Mouse (Mus musculus): ENCODE data around the gene Spats2l. TPM values are rescaled to one million over a fixed set of nuclear protein-coding genes. Genes with fewer than 3 reads are reported as not detected.

Spats2l gene
- total RNA-seq, 2 experiments from 2014 or later = not detected

GRCm38 (mm10) chr1:57824966-57825759 lies 51.2 kb downstream of the Spats2l start:
- ATAC-seq (ENCODE audit: poor library complexity, severe bottlenecking) = no peak

GRCm38 (mm10) chr1:57826245-57826644 lies 52.3 kb downstream of the Spats2l start:
- no peak for ATAC-seq (ENCODE audit: poor library complexity, severe bottlenecking)

- ATAC-seq (ENCODE audit: poor library complexity, severe bottlenecking) = no peak
Observed at GRCm38 (mm10) chr1:57833145-57833544, 59.2 kb downstream of the Spats2l start.

DNA sequence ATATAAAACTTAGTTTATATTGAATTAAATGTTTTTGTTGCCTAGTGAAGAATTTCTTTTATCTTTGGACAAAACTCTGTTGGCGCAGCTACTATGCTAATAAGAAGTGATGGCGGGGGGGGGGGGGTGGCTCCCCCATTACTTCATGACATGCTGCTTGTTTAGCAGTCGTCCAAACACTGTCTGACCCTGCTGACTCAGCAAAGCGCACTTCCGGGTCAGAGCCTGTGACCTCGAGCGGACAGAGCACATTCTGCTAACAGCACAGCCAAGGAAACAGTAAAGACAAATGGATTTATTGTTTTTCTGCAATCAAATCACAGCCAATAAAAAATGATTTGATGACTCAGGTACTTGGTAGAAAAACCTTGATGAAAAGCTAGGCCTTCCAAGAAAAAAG lies 61.2 kb downstream of the Spats2l start:
- no peak for ATAC-seq (ENCODE audit: poor library complexity, severe bottlenecking)

- ATAC-seq (ENCODE audit: poor library complexity, severe bottlenecking) = no peak
Observed at GRCm38 (mm10) chr1:57836686-57837317, 62.8 kb downstream of the Spats2l start.

- ATAC-seq (ENCODE audit: poor library complexity, severe bottlenecking) = 0 out of 2 replicates have a peak, but pooled peaks have one; percentile 30
Observed at GRCm38 (mm10) chr1:57839863-57840262, 65.9 kb downstream of the Spats2l start.

- no peak for ATAC-seq (ENCODE audit: poor library complexity, severe bottlenecking)
Observed at GRCm38 (mm10) chr1:57845054-57845722, 71.2 kb downstream of the Spats2l start.

DNA sequence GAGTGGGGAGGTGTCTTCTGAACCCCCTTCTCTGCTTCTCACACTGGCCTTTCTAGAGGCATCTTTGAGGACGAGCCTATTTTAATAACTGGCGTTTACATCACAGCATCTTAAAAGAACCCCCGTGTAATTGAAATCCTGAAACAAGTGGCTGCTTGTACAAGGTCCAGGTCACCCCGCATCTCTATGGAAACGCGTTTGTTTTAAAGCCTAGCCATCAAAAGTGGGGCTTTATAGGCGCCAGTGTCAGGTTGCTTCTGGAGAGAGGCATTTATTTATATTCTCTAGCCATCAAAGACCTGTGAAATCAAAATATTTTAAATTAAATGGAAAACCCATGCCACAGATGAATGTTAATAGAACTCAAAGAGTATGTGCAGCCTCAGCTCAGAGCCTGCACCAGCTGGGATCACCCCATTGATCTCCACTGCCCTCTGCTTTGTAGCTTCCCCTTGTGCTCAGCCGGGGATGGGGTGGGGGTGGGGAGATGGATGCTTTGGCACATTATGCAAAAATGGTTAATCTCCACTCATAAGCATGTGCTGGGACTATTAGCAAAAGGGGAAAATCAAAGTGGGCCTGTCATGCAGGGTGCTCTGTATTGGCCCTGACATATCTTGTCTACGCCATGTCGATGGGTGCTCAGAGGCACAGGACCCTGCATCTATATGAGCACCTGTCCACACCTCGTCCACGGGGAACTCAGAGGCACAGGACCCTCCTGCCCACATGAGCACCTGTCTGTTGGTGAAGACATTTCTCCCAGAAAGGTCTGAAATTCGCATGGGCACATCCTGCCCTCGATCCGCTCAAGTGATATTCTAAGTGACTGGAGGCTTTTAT lies 73.1 kb downstream of the Spats2l start:
- no peak for ATAC-seq (ENCODE audit: poor library complexity, severe bottlenecking)

- no peak for ATAC-seq (ENCODE audit: poor library complexity, severe bottlenecking)
Observed at GRCm38 (mm10) chr1:57849087-57849486, 75.1 kb downstream of the Spats2l start.

DNA sequence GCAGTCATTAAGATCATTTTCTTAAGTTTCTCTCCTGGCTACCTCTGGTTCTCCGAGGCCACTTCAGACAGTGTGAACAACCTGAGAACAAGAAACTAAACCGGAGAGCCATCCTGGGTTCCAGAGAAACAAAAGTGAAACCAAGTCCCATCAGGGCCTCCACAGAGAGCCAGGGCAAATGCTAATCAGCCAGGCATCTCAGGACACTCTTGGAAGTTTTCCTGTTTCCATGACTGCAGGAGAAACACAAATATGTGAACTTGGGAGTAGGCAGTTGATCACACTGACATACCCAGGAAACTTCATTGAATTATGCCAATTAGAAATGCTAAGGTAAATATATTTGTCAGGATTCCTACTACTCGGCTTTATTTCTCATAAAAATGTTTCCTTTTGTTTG lies 76.0 kb downstream of the Spats2l start:
- ATAC-seq (ENCODE audit: poor library complexity, severe bottlenecking) = no peak

DNA sequence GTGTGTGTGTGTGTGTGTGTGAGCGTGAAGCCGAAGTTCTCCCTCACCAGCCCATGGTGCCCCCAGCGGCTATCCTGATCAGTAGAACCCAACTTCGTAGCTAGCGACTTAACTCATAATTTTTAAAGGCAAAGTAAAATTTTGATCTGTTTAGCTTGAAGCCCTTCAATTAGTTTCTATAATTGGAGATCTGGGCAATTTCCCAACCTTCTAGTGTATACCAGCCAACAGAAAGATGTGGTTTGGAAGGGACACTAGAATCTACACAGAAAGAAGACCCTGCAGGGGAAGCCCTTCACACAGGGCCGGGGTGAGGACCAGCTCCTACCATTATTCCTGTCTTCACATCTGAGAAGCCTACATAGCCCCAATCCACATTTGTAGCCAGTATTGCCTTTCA lies 77.9 kb downstream of the Spats2l start:
- ATAC-seq (ENCODE audit: poor library complexity, severe bottlenecking) = no peak

DNA sequence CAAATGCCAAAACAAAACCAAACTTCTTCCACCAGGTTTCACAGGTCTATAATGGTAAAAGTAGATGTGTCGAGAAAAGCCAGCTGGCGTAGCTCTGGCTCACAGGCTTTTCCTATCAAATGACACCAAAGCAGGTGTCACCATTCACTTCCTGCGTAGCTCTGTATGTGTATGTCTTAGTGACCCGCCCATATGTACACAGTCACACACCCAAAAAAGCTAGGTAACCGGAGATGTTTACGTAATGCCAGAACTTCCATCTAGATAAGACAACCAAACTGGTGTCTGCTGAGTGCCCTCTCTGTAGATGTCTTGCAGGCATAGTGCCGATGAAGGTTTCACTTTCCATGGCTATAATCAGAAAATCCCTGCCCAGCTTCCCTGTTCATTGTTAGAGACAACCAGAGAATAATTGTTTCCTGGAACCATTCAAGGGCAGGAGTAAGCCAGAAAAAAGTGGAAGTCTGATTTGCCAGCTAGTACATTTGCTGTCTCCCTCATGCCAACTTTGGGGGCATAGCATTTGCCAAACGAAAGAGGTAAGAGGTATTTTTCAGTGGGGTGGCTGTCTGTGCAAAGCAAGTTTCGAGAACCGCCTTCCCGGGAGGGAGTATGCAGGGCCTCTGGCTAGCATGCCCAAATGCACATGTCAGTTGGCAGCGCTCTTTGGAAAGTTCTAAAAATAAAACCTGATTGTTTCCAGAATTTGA lies 78.8 kb downstream of the Spats2l start:
- ATAC-seq (ENCODE audit: poor library complexity, severe bottlenecking) = peak; percentile 57

- no peak for ATAC-seq (ENCODE audit: poor library complexity, severe bottlenecking)
Observed at GRCm38 (mm10) chr1:57857799-57858198, 83.8 kb downstream of the Spats2l start.

GRCm38 (mm10) chr1:57862024-57862423 lies 88.1 kb downstream of the Spats2l start:
- no peak for ATAC-seq (ENCODE audit: poor library complexity, severe bottlenecking)

DNA sequence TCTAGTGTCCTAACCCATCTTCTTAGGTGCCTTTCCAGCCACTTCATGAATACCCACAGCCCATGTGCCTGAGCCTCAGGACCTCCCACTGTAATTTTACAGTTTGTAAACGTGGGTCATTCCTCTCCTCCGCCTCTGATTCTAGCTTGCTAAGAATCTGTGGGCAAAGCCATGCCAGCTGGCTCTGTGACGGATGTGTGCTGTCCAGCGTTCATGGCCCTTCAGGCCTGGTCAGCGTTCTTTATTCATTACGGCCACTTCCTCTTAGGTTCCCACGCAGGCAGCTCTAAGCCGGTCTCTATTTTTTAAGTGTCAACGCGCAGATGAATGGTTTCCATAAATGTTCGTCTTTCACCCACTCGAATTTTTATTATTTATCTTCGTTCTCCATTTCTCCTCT lies 94.7 kb downstream of the Spats2l start:
- no peak for ATAC-seq (ENCODE audit: poor library complexity, severe bottlenecking)

DNA sequence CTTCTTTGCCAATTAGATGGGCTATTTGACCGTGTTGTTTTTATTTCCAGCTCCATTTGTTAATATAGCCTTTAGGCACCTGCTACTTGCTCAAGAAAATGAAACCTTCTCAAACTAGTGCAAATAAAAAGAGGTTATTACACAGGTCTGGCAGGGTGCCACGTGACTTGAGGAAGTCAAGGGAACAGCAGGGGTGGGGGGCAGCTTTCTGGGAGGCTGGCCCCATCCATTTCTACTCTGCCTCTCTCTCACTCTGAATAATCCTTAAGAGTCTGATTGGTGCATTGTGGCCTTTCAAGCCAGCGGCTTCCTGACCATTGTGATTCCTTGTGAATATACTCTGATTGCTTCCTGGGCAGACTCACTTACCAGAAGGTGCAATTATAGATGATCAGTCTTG lies 98.0 kb downstream of the Spats2l start:
- no peak for ATAC-seq (ENCODE audit: poor library complexity, severe bottlenecking)

GRCm38 (mm10) chr1:57873996-57874395 lies 100.0 kb downstream of the Spats2l start:
- no peak for ATAC-seq (ENCODE audit: poor library complexity, severe bottlenecking)

- no peak for ATAC-seq (ENCODE audit: poor library complexity, severe bottlenecking)
Observed at GRCm38 (mm10) chr1:57875109-57875508, 101.1 kb downstream of the Spats2l start.

DNA sequence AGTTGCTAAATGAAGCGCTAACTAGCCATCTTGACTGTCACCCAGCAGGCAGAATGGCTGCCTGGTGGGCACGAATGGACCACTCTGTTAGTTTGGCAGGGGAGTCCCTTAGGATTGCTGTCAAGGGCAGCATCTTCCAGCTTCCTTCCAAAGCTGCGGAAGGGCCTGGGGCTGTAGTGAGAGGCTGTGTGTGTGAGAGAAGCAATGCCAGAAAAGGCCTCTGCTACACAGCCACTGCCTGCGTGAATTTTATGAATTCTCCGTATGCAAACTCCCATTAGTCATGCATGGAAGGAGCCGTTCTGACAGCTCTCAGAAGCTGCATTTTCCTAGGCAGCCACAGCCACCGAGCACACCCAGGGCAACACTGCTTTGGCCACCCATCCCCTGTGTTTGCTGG lies 101.5 kb downstream of the Spats2l start:
- ATAC-seq (ENCODE audit: poor library complexity, severe bottlenecking) = no peak

DNA sequence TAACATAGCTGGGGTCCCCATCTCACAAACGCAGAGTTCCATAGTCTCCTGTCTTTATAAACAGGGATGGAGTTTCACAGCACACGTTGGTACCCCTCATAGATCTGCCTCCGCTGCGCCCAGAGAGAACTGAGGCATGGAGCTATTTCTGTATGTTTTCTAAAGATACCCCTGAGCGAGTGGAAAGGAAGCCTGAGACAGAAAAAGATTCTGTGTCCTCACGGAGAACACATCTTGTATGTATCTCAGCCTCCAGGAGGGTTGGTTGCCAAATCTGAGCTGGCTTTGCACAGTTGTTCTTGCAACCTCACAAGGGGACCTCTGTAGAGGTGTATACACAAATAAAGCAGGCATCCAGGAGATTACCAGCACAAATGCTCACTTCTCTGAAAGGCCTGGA lies 105.0 kb downstream of the Spats2l start:
- ATAC-seq (ENCODE audit: poor library complexity, severe bottlenecking) = no peak
